Mouse (Mus musculus): Measurements from ENCODE around the gene Aplnr. TPM values are rescaled to one million over a fixed set of nuclear protein-coding genes. Genes with fewer than 3 reads are reported as not detected.

The Aplnr gene
- total and polyA plus RNA-seq, 3 experiments = 7.7 to 14.3 (median 9.4) TPM

- no peak for DNase-seq
Observed at GRCm38 (mm10) chr2:85136831-85137520, 951 bp downstream of the Aplnr start.

GRCm38 (mm10) chr2:85137601-85138140, 1.6 kb downstream of the Aplnr start:
- DNase-seq = no peak

DNA sequence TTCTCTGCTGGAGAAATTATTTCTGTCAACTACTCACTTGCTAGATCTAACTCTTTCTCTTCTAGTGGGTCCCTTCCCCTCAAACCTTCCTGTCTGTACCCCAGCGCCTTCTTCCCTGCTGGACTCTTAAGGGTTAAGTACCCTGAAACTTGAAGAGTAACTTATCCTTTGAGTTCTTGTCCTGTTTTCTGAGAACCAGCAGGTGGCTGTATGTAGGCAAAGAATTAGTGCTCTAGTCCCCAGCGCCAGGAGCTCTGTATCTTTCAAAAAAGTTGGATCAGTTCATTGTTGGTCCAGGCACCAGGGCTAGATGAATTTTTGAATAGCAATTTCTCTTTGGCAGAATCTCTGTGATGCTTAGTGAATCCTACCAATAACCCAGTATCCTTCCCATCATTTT, 2.1 kb downstream of the Aplnr start:
- no peak for DNase-seq

DNA sequence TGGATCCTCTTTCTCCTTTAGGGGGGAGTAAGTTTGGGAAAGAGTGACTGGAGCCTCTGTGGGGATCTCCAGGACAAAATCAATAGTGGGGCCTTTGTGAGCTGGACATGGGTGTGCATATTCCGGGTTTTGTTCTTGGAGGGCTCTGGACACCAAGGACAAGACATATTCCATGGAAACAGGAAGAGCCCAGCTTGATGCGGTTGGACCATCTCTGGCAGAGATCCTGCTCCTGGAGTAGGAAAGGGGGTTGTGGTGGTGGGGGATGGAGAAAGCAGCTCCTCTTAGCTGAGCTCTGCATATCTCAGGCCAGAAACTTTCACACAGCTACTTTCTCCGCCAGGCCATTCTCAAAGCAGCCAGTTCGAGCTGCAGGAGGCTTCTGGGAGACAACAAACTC, 3.4 kb downstream of the Aplnr start:
- DNase-seq = no peak

- no peak for DNase-seq
Observed at GRCm38 (mm10) chr2:85139846-85140245, 3.8 kb downstream of the Aplnr start.

GRCm38 (mm10) chr2:85140833-85141232, 4.8 kb downstream of the Aplnr start:
- no peak for DNase-seq

DNA sequence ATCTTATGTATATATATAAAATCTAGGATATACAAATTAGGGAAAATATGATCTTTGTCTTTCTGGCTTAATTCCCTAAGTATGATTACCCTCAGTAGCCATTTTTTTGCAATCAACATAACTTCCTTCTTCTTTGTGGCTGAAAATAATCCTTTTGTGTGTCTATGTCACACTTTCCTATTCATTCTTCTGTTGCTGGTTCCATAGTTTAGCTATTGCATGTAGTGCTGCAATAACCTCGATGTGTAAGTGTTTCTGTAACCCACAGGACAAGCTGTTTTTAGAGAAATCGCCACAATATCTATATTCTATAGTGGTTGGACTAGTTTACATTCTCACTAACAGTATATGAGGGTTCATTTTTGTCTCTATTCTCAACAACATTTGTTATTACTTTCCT, 8.9 kb downstream of the Aplnr start:
- no peak for DNase-seq

DNA sequence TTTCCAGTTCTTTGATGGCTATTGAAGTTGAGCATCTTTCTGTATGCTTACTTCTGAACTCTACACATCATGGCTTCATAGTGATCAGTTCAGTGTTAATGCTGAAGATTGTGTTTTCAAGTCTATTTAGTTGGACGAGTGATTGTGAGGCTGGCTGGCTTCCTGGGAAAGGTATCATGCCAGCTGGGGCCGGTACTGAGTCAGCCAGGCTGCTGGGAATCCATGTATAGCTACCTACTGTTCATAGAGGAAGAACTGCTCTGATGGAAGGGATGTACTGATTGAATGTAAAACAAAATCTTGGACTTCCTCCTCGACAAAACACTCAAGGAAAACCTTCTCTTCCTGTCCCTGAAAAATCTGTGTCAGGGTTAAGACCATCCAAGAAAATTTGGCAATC, 9.3 kb downstream of the Aplnr start:
- no peak for DNase-seq

DNA sequence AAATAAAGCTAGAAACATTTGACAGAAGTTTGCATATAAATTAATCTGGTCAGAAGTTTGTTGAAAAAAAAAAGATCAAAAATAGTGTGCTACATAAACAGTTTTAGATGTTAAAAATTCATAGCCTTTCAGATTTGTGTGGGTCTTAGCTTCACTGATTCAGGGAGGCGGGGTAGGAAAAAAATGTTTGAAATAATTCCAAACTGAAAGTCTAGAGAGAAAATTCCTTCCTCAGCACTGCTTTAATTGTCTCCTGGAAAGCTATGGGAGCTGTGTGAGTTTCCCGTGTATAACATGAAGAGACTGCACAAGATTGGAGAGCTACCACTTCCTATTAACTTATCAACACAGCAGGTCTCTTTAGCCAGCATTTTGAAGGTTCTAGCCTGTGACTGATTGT, 11.5 kb downstream of the Aplnr start:
- DNase-seq = no peak

DNA sequence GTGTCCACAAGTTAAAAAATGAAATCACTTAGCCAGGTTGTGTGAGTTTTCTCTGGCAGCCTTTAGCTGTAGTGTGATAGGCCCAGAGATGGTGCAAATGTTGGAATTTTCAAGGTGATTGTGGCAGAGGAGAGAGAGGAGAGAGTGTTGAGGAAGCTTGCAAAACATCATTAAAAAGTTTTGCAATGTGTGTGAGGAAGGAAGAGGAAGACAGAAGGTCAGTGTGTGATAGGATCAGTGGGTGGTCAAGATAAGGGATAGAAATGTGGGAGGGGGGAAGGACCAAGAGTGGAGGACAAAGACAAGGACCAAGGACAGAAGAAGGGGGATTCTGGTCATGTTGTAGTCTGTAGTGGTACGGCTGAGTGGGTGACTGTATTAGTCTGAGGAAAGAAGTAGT, 14.3 kb downstream of the Aplnr start:
- no peak for DNase-seq

- no peak for DNase-seq
Observed at GRCm38 (mm10) chr2:85151233-85151632, 15.2 kb downstream of the Aplnr start.

GRCm38 (mm10) chr2:85155334-85155733, 19.3 kb downstream of the Aplnr start:
- DNase-seq = peak; percentile 36

DNA sequence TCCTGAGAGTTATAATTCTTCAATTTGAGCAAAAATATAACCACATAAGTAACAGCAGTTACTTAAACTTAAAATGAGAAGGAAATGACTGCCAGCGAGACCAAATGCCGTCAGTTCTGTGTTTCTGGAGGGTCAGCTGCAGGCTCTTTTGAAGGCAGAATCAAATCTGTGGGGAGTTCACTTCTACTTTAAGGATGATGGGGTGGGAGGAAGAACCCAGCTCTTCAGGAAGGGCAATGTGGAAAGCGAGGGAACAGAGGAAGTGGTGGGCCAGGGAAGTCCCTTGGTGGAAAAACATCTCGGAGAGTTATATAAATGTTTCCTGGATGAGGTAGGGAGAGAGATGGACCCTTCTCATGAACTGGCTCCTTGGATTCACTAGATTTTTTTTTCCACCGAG, 20.1 kb downstream of the Aplnr start:
- DNase-seq = no peak

DNA sequence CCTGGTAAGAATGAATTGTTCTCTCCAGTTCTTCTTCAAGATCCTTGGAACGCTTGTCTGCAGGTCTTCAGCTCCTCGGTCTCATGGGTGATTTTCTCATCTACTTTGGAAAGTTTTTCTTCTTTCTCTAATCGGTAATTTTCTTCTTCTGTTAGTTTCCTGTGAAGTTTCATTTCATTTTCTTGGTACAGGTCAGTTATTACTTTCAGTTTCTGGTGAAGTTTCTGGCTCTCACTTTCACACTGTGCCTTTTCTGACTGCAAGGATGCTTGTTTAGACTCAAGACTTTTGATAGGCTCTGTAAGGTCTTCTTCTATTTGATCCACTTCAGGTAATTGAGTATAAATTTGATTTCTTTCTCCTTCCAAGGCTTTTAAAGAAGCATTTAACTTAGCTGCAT, 21.4 kb downstream of the Aplnr start:
- no peak for DNase-seq

GRCm38 (mm10) chr2:85160901-85161637, 25.0 kb downstream of the Aplnr start:
- no peak for DNase-seq

GRCm38 (mm10) chr2:85161638-85162093, 25.6 kb downstream of the Aplnr start:
- no peak for DNase-seq

- peak; percentile 40 for DNase-seq
Observed at GRCm38 (mm10) chr2:85163311-85164047, 27.5 kb downstream of the Aplnr start.

- no peak for DNase-seq
Observed at GRCm38 (mm10) chr2:85167624-85168023, 31.6 kb downstream of the Aplnr start.

GRCm38 (mm10) chr2:85168327-85168726, 32.3 kb downstream of the Aplnr start:
- no peak for DNase-seq

DNA sequence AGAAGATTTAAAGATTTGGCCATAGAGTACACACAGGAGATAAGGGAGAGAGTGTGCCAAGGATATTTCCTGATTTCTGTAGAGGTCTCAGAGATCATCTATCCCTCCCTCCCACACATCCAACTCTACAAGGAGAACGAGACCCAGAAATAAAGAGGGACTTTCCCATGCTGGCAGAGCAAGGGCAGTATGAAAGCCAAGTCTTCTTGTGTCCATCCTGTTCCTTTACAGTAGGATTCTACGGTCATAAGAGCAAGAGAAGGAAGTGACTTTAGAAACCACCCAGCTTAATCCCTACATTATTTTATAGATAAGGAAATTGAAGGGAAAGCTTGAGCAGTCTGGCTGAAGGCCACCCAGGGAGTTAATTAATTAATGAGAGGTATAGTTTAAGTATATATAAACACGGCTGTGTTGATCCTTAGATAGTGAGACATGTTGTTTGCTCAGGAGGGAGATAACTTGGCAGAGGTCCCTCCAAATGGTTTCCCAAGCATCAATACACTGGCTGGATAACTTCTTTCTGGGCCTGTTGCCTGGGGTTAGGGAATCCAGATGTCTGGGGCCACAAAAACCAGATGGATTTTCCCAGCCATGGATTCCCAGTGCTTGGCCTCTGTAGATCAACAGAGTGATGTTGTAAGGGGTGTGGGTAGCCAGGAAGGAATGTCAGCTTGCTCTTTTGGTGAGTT, 36.2 kb downstream of the Aplnr start:
- DNase-seq = no peak

- DNase-seq = no peak
Observed at GRCm38 (mm10) chr2:85172763-85173103, 36.7 kb downstream of the Aplnr start.

DNA sequence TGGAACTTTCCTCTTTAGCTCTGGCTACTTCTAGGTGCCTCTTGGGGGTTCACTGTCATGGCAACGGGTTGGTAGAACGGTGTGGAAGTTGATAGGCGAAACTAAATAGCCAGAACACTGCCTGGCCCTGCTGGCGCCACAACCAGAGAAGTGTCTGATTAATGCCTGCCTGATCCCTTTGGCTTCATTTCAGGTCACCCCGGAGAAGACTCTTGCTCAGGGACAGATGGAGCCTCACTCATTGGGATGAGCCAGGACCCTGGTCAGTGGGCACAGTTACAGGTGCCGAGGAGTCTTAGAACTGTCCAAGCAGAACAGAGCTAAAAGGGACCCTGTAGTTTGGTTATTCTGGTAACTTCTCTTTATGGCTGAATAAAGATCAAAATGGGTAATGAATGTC, 37.5 kb downstream of the Aplnr start:
- DNase-seq = no peak
